Mouse (Mus musculus) brain, embryonic 14.5 days (tissue): ENCODE data around the gene Cnmd.

Source experiments
- CTCF ChIP-seq: fragments of 200-500 bp; IDR thresholded peaks from 2 replicates; pipeline ENCODE4 v1.5.1; 2012; ENCODE audit warnings: inconsistent platforms, mild to moderate bottlenecking, moderate library complexity, borderline replicate concordance; ENCODE audit not compliant: insufficient read depth, insufficient read length; ENCODE audit errors: extremely low read depth
- POLR2A ChIP-seq: fragments of 200-500 bp; IDR thresholded peaks from 2 replicates; pipeline ENCODE4 v1.6.1; 2012; ENCODE audit warnings: mild to moderate bottlenecking, inconsistent platforms, borderline replicate concordance; ENCODE audit not compliant: poor library complexity, insufficient read depth, insufficient read length, severe bottlenecking; ENCODE audit errors: extremely low read depth

DNA sequence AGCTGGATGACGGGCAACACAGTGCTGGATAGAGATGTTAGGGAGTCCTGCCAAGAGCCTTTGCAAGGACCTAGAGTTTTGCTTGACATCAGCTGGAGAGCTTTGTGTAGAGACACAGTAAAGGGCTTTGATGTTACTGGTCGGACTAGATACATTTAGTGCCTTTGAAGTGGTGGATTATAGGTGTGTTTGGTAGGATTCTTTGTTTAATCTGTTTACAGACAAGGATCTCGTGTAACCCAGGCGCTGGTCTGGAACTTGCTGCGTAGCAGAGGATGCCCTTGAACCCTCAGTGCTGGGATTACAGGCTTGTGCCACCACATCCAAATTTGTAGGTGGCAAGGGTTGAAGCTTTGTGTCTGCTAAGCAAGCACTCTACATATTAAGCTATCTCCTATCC, 67.9 kb downstream of the Cnmd start:
- TF ChIP-seq POLR2A (no peak), CTCF (no peak)
